11 mouse cellular contexts compared by ENCODE assay signal in the genomic region with DNA sequence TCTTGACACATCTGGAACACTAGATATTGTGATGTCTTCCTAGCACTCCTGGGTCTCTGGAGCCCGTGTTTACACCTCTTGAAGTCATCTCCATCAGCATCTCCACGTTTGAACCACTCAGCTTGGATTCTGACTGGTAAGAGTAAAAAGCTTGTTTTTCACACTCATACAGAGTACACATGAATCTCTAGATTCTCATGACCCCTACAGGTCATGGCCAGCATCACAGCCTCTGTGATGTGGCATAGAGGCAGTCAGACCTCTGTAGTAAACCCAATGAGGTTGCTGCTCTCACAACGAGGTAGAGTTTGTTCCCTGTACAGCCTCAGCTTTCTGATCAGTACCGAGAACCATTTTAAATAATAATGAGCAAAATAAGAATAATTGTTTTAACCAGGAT.
DNase-seq lines count a peak whose midpoint lies in the region; ATAC-seq and TF ChIP-seq lines count a peak whose summit lies in the region.
"Had no signal": no experiment of that assay in that cellular context is flagged by ENCODE, and none has a peak within 500 bp of the region (broad histone marks: within the 10 kb centered on the region; RNA-seq: fewer than 3 reads in every experiment).

No protein-coding gene starts in this region.

- no peak overlapping the region for H3K9ac ChIP-seq in forebrain, postnatal 0 days
- H3K9ac ChIP-seq in forebrain, embryonic 15.5 days (replicated peaks), result no peak overlapping the region
- H3K9ac ChIP-seq: intestine, embryonic 15.5 days; limb, embryonic 15.5 days had no signal

- peak; percentile 45; the same call in 1 of the 2 replicates for ATAC-seq in forebrain, postnatal 0 days
- ATAC-seq in forebrain, embryonic 15.5 days (replicated peaks), result no peak
- ATAC-seq in cerebellum, adult (ENCODE audit: insufficient number of reproducible peaks, low FRiP score, low TSS enrichment), result no peak
- ATAC-seq: CD4-positive, CD25-positive, alpha-beta regulatory T cell, adult 4 months; intestine, embryonic 15.5 days had no signal

- no peaks in the 10 kb centered on the region for H3K4me1 ChIP-seq in forebrain, postnatal 0 days (ENCODE audit: insufficient read depth)
- peaks cover 10% of the 10 kb centered on the region for H3K4me1 ChIP-seq in forebrain, embryonic 15.5 days
- H3K4me1 ChIP-seq: intestine, embryonic 15.5 days; limb, embryonic 15.5 days had no signal

- no peaks in the 10 kb centered on the region for H3K27me3 ChIP-seq in forebrain, postnatal 0 days (ENCODE audit: insufficient read depth, low read length)
- H3K27me3 ChIP-seq in forebrain, embryonic 15.5 days, result no peaks in the 10 kb centered on the region
- H3K27me3 ChIP-seq: intestine, embryonic 15.5 days; limb, embryonic 15.5 days had no signal

- no peak overlapping the region for H3K4me3 ChIP-seq in forebrain, postnatal 0 days (ENCODE audit: low read depth, low read length)
- H3K4me3 ChIP-seq in forebrain, embryonic 15.5 days, result no peak overlapping the region
- H3K4me3 ChIP-seq in layer of hippocampus, adult 2 months, result no peak overlapping the region
- H3K4me3 ChIP-seq: intestine, embryonic 15.5 days; limb, embryonic 15.5 days had no signal

- H3K9me3 ChIP-seq in forebrain, postnatal 0 days (ENCODE audit: low read length), result no peaks in the 10 kb centered on the region
- H3K9me3 ChIP-seq in forebrain, embryonic 15.5 days, result no peaks in the 10 kb centered on the region
- H3K9me3 ChIP-seq: intestine, embryonic 15.5 days; limb, embryonic 15.5 days had no signal

- peak; percentile 54 for DNase-seq in forebrain, postnatal 0 days
- peak in 1 of 2 experiments; percentile 36 for DNase-seq in layer of hippocampus, adult 2 months (ENCODE audit: low spot score in 2 of 2)
- no peak for DNase-seq in layer of hippocampus, postnatal 25 days (ENCODE audit: extremely low spot score in 1 of 2, low spot score in 1 of 2)
- DNase-seq in right cerebral cortex, postnatal 4 days, result peak; percentile 38
- DNase-seq in right cerebral cortex, adult 18-20 months, result no peak
- DNase-seq in testis, postnatal 14 days (ENCODE audit: low spot score), result no peak

- H3K27ac ChIP-seq in forebrain, postnatal 0 days (ENCODE audit: low read depth, low read length), result no peak overlapping the region
- no peak overlapping the region for H3K27ac ChIP-seq in forebrain, embryonic 15.5 days (replicated peaks)
- no peak overlapping the region for H3K27ac ChIP-seq in layer of hippocampus, adult 2 months
- H3K27ac ChIP-seq: intestine, embryonic 15.5 days; limb, embryonic 15.5 days had no signal

- no peak overlapping the region for H3K4me2 ChIP-seq in forebrain, postnatal 0 days (ENCODE audit: low read depth)
- H3K4me2 ChIP-seq in forebrain, embryonic 15.5 days (replicated peaks), result no peak overlapping the region
- H3K4me2 ChIP-seq: intestine, embryonic 15.5 days; limb, embryonic 15.5 days had no signal

- TF ChIP-seq CTCF in forebrain, postnatal 0 days (IDR thresholded peaks at IDR 0.05; ENCODE audit: low read depth), result peak; percentile 63
- peak; percentile 76 for TF ChIP-seq CTCF in layer of hippocampus, adult 2 months (conservative IDR thresholded peaks at IDR 0.05)

- WGBS in forebrain, postnatal 0 days, result 52% methylated on average over 4 of the region's 4 CpGs
- WGBS in forebrain, embryonic 15.5 days, result 56% methylated on average over 4 of the region's 4 CpGs

- H3K36me3 ChIP-seq in forebrain, postnatal 0 days (ENCODE audit: insufficient read depth), result no peaks in the 10 kb centered on the region
- no peaks in the 10 kb centered on the region for H3K36me3 ChIP-seq in forebrain, embryonic 15.5 days
- H3K36me3 ChIP-seq: intestine, embryonic 15.5 days; limb, embryonic 15.5 days had no signal

Comparison
In these comparisons a context has a peak if more than half of its experiments do, and no peak if none do; other contexts are left out.
1. DNase-seq: peak in forebrain, postnatal 0 days (single experiment) and right cerebral cortex, postnatal 4 days (single experiment); none in layer of hippocampus, postnatal 25 days (0 of 2), right cerebral cortex, adult 18-20 months (single experiment) and testis, postnatal 14 days (single experiment).